Mouse (Mus musculus): ENCODE data around the gene Tomm6.

DNA sequence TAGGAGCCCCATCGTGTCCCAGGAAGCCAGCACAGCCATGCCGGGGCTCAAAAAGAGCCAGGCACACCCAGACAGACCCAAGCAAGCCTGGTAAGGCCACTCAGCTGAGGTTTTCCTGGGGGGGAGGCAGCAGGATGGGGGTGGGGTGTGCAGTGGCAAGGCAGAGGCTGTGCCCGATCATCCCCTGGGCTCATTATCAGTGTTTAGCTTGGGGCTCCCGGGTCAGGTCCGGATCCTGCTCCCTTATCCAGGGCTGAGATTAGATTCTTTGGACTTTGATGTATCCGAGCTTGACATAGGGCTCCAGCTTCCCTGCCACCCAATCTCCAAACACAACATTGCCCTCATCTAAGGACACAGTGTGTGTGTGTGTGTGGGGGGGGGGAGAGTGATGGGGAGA is 23.7 kb upstream of the Tomm6 start:
- no peak for TF ChIP-seq UBTF (IDR thresholded peaks at IDR 0.05; ENCODE audit: borderline replicate concordance, insufficient read depth, low read depth, low read length)
- TF ChIP-seq ZKSCAN1 (IDR thresholded peaks at IDR 0.05; ENCODE audit: low read depth, low read length), result no peak
- TF ChIP-seq RCOR1 (IDR thresholded peaks at IDR 0.05; ENCODE audit: low read depth, low read length), result no peak
- TF ChIP-seq USF1 (IDR thresholded peaks at IDR 0.05; ENCODE audit: low read depth, low read length), result no peak
- no peak for TF ChIP-seq CTCF (IDR thresholded peaks at IDR 0.05 in 2 of 3, conservative IDR thresholded peaks at IDR 0.05 in 1 of 3; ENCODE audit: control insufficient read depth in 1 of 3, insufficient read depth in 1 of 3, low read depth in 2 of 3, low read length in 3 of 3, poor library complexity in 1 of 3, severe bottlenecking in 1 of 3)
- TF ChIP-seq E2F4 (IDR thresholded peaks at IDR 0.05; ENCODE audit: borderline replicate concordance, low read depth, low read length), result no peak
- TF ChIP-seq MAZ (IDR thresholded peaks at IDR 0.05; ENCODE audit: low read depth, low read length), result no peak
- TF ChIP-seq POLR2A (IDR thresholded peaks at IDR 0.05; ENCODE audit: control insufficient read depth in 1 of 2, insufficient read depth in 1 of 2, low read depth in 1 of 2, low read length in 2 of 2, poor library complexity in 1 of 2), result no peak
